Mouse (Mus musculus) cerebellum, adult 8-10 months (tissue): ENCODE results near the gene Xpr1.
A peak's percentile ranks its signal among the peaks of the same experiment; 100 is the strongest.

Experiments used
- DNase-seq: peaks from one replicate; pipeline ENCODE4 v3.0.0; 2022

Xpr1 gene

DNA sequence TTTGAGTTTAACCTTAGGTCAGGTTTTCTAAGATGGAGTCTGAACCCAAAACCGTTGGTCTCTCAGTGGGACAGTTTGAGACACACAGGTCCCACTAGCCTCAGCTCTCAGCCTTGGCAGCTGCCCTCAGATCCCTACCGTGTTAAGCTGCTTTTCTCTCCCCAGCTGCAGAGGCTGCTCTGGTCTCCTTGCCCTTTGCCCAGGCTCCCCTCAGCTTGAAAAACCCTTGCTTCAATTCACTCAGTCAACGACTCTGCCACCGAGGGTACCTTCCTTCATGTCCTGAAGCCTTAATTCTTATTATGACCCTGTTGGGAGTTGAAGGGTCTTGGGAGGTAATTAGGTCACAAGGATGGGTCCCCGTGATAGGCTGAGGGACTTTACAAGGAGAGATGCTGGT lies 167.3 kb downstream of the Xpr1 start:
- DNase-seq = no peak

GRCm38 (mm10) chr1:155248041-155248440 lies 169.2 kb downstream of the Xpr1 start:
- DNase-seq = no peak

DNA sequence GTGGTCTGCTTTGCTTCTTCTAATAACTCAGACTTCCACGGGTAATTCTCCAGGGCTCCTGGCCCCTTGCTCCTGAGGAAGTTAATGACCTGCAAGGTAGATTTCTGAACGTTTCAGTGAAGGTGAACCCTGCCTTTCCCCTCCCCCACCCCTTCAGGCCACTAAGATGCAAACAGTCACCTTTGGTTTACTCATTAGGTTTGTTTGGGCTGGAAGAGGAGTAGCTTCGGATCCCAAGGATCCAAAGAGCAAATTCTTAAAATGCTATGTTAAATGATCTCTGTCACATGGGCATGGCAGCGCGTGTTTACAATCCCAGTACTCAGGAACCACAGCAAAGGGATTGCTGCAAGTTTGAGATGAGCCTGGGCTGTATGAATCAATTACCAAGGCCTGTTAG lies 169.8 kb downstream of the Xpr1 start:
- no peak for DNase-seq

DNA sequence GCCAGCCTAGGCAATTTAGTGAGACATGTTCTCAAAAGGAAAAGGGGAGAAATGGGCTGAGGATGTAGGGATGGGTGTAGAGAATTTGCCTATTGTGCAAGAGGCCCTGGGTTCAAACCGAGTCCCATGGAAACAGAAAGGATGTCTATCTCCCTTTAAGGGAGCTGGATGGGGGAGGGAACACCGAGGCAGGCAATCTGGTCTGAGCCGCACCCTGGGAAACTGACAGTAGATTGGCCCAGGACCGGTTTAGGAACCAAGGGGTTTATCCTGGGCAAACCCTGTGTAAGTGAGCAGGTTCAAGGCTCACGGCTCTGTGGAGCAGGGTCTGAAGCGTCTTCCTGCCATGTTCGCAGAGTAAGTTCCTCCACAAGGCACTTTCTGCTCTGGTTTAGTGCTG lies 171.7 kb downstream of the Xpr1 start:
- DNase-seq = no peak

DNA sequence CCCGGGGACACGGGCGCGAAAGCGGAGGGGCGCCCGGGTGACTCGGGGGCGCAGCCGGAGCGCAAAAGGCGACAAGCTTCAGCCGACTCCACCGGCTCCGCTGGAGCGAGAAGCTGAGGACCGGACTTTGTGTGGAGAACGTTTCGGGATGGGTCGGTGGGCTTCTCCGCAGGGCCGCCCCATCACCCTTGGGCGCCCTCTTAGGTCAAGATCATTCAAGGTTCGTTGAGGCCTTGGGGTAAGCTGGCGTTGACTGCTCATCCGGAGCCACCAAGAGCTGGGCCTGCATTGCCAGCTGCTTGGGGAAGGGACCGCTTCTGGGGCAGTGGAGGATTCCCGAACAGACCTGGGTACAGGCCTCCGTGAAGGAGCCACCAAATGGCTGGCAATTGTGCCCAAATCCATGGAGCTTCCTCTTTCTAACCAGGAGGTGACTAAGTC lies 172.4 kb downstream of the Xpr1 start:
- DNase-seq = no peak

DNA sequence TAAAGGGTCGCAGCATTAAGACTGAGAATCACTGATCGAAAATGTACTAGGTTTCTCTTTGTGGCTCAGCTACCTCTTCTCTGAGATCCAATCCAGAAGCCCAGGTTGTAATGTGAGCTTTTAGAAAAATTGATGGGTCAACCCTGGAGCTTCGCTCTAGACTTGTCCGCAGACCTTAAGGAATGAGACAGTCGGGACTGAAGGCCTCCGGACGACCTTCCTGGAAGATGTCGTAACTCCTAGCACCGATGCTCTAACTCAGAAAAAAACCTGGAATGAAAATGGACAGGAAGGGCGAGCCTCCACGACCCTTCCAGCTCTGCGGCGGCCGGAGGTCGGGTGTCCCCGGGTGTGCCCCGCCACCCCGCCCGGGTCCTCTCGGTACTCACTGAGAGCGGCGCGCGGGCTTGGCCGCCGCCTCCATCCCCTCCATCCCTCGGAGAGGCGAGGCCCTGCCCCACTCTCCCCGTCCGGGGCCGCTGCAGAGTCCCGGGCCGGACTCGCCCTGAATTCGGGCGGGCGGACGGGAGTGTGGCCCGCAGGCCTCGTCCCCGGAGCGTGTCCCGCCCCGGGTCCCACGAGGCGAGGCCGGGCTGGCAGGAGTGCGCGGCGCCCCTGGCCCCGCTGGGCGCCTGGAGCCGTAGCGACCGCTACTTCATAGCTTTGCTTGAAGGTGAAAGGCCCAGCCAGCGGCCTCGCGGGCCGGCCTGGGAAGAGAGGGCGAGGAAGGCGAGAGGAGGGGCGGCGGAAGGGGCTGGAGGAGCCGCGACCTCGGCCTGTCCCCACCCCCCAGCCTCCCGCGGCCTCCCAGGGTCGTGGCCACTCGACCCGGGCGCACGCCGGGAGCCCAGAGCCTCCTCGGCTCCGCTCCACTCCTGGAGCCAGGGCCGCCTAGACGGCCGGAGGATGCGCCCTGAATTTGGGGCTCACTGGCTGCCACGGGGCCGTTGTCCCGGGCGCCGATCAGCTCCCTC lies 173.1 kb downstream of the Xpr1 start, which contains the start of gene BC034090:
Gene BC034090 (minus strand): TSS at position 648 of the 974 bp plus-strand sequence.
- no peak for DNase-seq

DNA sequence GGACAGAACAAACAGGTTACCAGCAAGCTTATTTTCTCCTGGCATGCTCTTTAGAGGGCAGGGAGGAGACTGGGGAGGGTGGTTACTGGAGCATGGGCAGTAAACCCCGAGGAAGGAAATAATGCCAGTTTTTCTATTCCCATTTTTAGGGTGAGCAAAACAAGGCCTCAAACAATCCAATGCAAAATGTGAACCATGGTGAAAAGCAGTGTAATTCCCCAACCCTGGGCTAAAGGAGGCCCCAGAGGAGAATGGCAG lies 174.8 kb downstream of the Xpr1 start:
- no peak for DNase-seq

DNA sequence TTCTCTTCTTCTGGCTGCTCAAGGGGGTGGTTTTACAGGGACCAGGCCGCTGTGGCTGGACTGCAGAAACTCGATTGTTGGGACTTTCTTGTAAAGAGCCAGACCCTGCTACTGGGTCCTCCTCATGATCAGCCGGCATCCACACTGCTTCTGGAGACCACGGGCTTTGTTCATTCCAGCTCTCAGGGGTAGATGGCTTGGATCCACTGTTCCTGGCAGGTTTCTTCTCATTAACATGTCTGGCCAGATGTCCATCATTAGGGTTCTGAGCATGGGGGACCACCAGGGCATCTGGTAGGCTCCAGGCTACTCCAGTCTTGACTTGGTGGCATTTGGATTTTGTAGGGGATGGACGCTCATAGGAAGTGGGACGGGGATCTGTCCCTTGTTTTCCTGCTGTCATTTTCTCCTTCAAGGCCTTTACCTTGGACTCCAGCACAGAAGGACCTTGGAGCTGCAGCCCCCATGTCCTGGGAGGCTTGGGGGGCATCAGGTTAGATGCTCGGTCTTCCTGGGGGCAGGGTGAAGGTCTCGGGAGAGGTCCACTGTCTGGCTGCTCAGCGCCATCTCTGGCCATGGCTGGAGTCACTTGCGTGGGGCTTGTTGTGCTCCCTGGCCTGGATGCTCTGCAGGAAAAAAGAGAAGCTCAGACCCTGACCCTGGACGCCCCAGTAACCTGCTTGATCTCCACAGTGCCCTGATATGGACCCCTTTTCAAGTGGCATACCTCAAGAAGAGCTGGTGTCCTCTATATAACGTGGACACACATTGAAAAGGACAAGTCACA lies 175.3 kb downstream of the Xpr1 start:
- no peak for DNase-seq

- no peak for DNase-seq
These were observed 177.1 kb downstream of the Xpr1 start for GRCm38 (mm10) chr1:155239962-155240717.

DNA sequence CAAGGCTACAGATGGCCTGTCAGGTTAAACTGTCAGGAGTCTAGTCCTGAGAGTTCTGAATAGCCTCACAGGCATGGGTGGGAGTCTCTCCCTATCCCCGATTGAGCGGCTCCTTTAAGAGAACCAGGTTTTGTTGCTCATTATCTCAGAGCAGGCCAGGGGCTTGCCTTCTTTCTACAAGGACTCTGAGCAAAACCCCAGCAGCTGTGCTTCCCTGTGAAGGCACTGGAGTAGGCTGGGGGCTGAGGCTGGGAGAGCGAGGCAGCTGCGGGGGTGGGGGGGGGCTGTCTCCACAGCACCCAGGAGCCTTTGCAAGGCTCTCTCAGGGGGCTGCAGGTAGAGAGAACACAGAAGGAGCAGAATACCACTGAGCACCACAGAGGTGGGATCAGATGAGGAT lies 178.0 kb downstream of the Xpr1 start:
- no peak for DNase-seq

DNA sequence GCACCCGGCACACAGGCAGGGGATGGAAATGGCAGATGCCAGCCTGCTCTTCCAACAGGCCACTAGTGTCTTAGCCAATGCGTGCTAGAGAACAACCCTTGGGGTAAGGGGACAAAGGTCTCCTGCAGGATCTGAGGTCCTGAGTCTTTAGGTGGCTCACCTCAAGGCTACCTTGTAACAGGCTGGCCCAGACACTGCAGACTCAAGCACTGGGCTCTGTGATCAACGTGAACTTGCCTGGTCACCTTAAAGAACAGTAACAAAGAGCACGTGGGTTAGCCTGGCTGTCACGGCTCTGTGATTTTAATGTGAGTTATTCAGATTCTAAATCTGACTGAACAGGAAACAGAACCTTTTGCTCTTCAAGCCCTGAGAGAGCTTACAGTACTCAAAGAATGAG lies 179.1 kb downstream of the Xpr1 start:
- DNase-seq = no peak

DNA sequence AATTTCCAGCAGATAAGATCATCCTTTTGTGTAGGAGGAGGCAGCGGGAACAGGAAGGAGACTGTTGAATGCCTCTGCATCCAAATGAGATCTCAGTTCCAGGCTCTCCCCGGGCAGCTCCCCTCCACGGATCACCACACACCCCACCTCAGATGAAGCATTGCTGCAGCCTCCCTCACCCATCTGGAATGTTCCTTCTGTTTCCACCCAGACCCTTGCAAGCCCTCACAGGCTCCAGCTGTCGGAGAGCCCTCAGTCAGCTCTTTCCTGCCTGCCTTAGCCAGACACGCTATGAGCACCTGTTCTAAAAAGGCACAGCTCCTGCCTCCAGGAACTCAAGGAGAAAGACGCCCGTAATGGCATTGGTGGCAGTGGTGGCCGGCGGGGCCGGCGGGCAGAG lies 179.8 kb downstream of the Xpr1 start:
- DNase-seq = no peak

DNA sequence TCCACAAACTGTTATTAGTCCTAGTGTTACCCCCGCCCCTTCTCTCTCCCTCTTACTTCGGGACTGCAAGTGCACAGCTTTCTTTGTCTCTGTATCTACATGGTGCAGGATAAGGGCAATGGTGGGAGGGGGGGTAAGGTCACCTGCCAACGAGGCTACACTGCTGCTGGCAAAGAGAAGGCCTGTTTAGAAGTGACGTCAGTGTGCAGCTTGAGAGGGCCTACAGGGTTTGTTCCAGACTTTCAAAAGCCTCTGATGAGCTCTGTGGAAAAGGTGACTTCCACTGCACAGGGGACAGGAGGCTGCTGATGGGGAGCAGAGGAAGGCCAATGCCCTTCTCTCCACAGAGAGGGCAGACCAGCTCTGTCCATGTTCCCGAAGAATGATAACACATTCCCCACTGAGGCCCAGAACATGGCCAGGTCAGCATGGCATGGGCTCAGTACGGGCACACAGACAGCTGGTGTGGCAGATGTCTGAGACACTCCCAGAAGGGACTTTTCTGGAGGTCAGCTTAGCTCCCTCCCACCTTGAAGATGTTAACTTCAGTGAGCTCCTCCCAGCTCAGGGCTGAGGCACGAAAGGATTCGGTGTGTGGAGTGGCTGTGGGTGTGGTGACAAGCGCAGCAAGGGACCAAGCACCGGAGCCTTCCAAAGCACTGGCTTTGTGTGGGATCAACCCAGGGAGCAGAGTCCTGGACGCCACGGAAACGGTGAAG lies 180.8 kb downstream of the Xpr1 start:
- DNase-seq = no peak

DNA sequence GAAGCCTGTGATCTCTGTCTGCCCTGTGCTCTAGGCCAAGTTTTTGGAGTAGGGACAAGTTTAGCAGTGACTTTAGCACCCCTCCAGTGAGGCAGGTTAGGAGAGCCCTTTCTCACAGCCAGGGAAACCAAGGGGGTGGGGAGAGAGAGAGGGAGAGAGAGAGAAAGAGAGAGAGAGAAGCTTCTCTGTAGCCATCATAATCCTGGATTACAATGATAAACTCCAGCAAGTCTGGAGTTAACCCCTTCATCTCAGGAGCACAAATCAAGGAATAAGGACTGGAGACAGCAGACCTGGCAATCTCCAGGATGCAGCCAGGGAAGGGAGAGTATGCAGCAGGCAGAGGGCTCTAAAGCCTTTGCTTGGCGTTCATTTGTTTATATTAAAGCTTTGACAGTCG lies 181.6 kb downstream of the Xpr1 start:
- DNase-seq = no peak

GRCm38 (mm10) chr1:155233931-155234607 lies 183.1 kb downstream of the Xpr1 start:
- DNase-seq = peak; percentile 50

GRCm38 (mm10) chr1:155233378-155233777 lies 183.8 kb downstream of the Xpr1 start:
- no peak for DNase-seq

- peak; percentile 42 for DNase-seq
These were observed 184.4 kb downstream of the Xpr1 start for GRCm38 (mm10) chr1:155232786-155233185.

- no peak for DNase-seq
These were observed 184.8 kb downstream of the Xpr1 start for GRCm38 (mm10) chr1:155232385-155232784.

- DNase-seq = no peak
These were observed 187.5 kb downstream of the Xpr1 start for GRCm38 (mm10) chr1:155229464-155230411.
